Mouse (Mus musculus): ENCODE measurements around the gene Pmis2.

GRCm38 (mm10) chr7:30635752-30636151 lies 35.7 kb downstream of the Pmis2 start, which contains the start of gene Etv2:
- no peak for TF ChIP-seq GATA1 (IDR thresholded peaks at IDR 0.05; ENCODE audit: borderline replicate concordance, low read length)
- TF ChIP-seq FLI1 (IDR thresholded peaks at IDR 0.05; ENCODE audit: low read length), result no peak
